Mouse (Mus musculus): ENCODE results near the gene Fibp. TPM values are rescaled to one million over a fixed set of nuclear protein-coding genes. Genes with fewer than 3 reads are reported as not detected.

The Fibp gene
- total and polyA plus RNA-seq, 3 experiments = 21.9 to 63.5 TPM; not detected in 1

- TF ChIP-seq POLR2A (IDR thresholded peaks at IDR 0.05; ENCODE audit: control insufficient read depth in 1 of 2, insufficient read depth in 1 of 2, low read depth in 1 of 2, low read length in 2 of 2, poor library complexity in 1 of 2) (peak in 1 of 2 experiments; percentile 53; a peak in 1 of 4 replicates), MAZ (IDR thresholded peaks at IDR 0.05; ENCODE audit: low read depth, low read length) (peak; percentile 12; the same call in 1 of the 2 replicates), POLR2AphosphoS5 (IDR thresholded peaks at IDR 0.05; ENCODE audit: borderline replicate concordance, low read depth, low read length) (no peak), CTCF (IDR thresholded peaks at IDR 0.05 in 2 of 3, conservative IDR thresholded peaks at IDR 0.05 in 1 of 3; ENCODE audit: control insufficient read depth in 1 of 3, insufficient read depth in 1 of 3, low read depth in 2 of 3, low read length in 3 of 3, poor library complexity in 1 of 3, severe bottlenecking in 1 of 3) (peak; percentile 30 to 70 (median 49); a peak in 5 of 6 replicates), EP300 (IDR thresholded peaks at IDR 0.05; ENCODE audit: low read depth in 1 of 2, low read length in 2 of 2) (peak in 1 of 2 experiments; percentile 20; a peak in 1 of 4 replicates)
Observed at GRCm38 (mm10) chr19:5432992-5433852, 27.2 kb upstream of the Fibp start (continued).

- no peaks in the 10 kb centered on the region for H3K27me3 ChIP-seq (ENCODE audit: control insufficient read depth in 1 of 2, insufficient read depth in 2 of 2, low read length in 2 of 2)
- H3K27ac ChIP-seq (ENCODE audit: control insufficient read depth, low read depth, low read length) = peak overlapping the region; percentile 53
- H3K36me3 ChIP-seq (ENCODE audit: control insufficient read depth in 1 of 2, insufficient read depth in 2 of 2, low read length in 2 of 2) = peaks cover 0 to 9% of the 10 kb centered on the region in 2 experiments; a peak in 2 of 4 replicates
- TF ChIP-seq MXI1 (IDR thresholded peaks at IDR 0.05; ENCODE audit: low read depth, low read length) (no peak), BHLHE40 (IDR thresholded peaks at IDR 0.05; ENCODE audit: borderline replicate concordance, low read depth, low read length) (no peak), RCOR1 (IDR thresholded peaks at IDR 0.05; ENCODE audit: low read depth, low read length) (no peak), POLR2A (IDR thresholded peaks at IDR 0.05; ENCODE audit: control insufficient read depth in 1 of 2, insufficient read depth in 1 of 2, low read depth in 1 of 2, low read length in 2 of 2, poor library complexity in 1 of 2) (no peak), HCFC1 (IDR thresholded peaks at IDR 0.05; ENCODE audit: low read depth, low read length) (no peak), MAZ (IDR thresholded peaks at IDR 0.05; ENCODE audit: low read depth, low read length) (no peak), MAFK (IDR thresholded peaks at IDR 0.05; ENCODE audit: borderline replicate concordance, low read depth, low read length) (no peak), SMC3 (IDR thresholded peaks at IDR 0.05; ENCODE audit: low read depth, low read length) (no peak), CTCF (IDR thresholded peaks at IDR 0.05 in 2 of 3, conservative IDR thresholded peaks at IDR 0.05 in 1 of 3; ENCODE audit: control insufficient read depth in 1 of 3, insufficient read depth in 1 of 3, low read depth in 2 of 3, low read length in 3 of 3, poor library complexity in 1 of 3, severe bottlenecking in 1 of 3) (no peak), GABPA (IDR thresholded peaks at IDR 0.05; ENCODE audit: low read depth, low read length) (no peak), USF2 (IDR thresholded peaks at IDR 0.05; ENCODE audit: borderline replicate concordance in 1 of 2, insufficient read depth in 1 of 2, low read depth in 1 of 2, low read length in 2 of 2) (no peak), EP300 (IDR thresholded peaks at IDR 0.05; ENCODE audit: low read depth in 1 of 2, low read length in 2 of 2) (no peak), TBP (IDR thresholded peaks at IDR 0.05; ENCODE audit: low read depth, low read length) (no peak), MEF2A (IDR thresholded peaks at IDR 0.05; ENCODE audit: extremely low read depth, insufficient replicate concordance, low read depth, low read length, poor library complexity, severe bottlenecking) (no peak), CHD1 (IDR thresholded peaks at IDR 0.05; ENCODE audit: low read depth, low read length) (no peak), NRF1 (IDR thresholded peaks at IDR 0.05; ENCODE audit: insufficient read depth, low read depth, low read length, poor library complexity, severe bottlenecking) (no peak)
- peak overlapping the region; percentile 70 to 71 for H3K4me3 ChIP-seq (ENCODE audit: control insufficient read depth in 1 of 2, insufficient read depth in 1 of 2, low read depth in 2 of 2, low read length in 2 of 2)
- no peak for DNase-seq (ENCODE audit: low read depth, low spot score)
- H3K9me3 ChIP-seq (replicated peaks; ENCODE audit: insufficient read depth, low read length) = no peaks in the 10 kb centered on the region
- H3K79me2 ChIP-seq (ENCODE audit: control insufficient read depth, insufficient read depth, low read length, poor library complexity) = no peaks in the 10 kb centered on the region; the same call in 1 of the 2 replicates
- peak overlapping the region; percentile 79 for H3K9ac ChIP-seq (ENCODE audit: control insufficient read depth, low read depth, low read length, poor library complexity, severe bottlenecking)
- H3K4me1 ChIP-seq (ENCODE audit: control insufficient read depth in 1 of 2, insufficient read depth in 2 of 2, low read length in 2 of 2) = peaks cover 5 to 16% of the 10 kb centered on the region in 2 experiments
Observed at GRCm38 (mm10) chr19:5433951-5434350, 26.5 kb upstream of the Fibp start.
